Mouse (Mus musculus) adrenal gland, adult 2 months (tissue): ENCODE measurements around the gene Twist2. TPM values are rescaled to one million over a fixed set of nuclear protein-coding genes. Genes with fewer than 3 reads are reported as not detected.

Experiments used
- DNase-seq: peaks from one replicate; pipeline ENCODE4 v3.0.0; 2021
- long read RNA-seq: library from polyadenylated mRNA; stranded (forward); transcript quantifications from one replicate; pipeline ENCODE4 v2.0.0, GENCODE M21; 2021
- polyA plus RNA-seq: library from polyadenylated mRNA; depleted of rRNA; stranded (reverse); fragments of >200 nt; gene quantifications from 2 replicates; pipeline ENCODE4 v1.2.3, GENCODE M21; 2012; rRNA removed
- total RNA-seq, 2 experiments: library from RNA; stranded (reverse); gene quantifications; 2 replicates each; pipeline ENCODE4 v1.2.3; 2021

The Twist2 gene
- total RNA-seq (1 to 10 TPM; 2.0 to 4.4 TPM), polyA plus RNA-seq (14.4 and 15.2 TPM in 2 replicates)
- long read RNA-seq, transcript Twist2-201 (2 exons, 1,329 nt): major isoform, 6 of 6 reads
- long read RNA-seq, partial matches to known transcripts: 0 of 6 reads
- long read RNA-seq, other reads (novel, unspliced or antisense): 0 of 6 reads

- peak; percentile 61 for DNase-seq
Measured at GRCm38 (mm10) chr1:91800967-91801843, at the start of gene Twist2. Gene Twist2, plus strand, starts transcription at chr1:91801461.

- no peak for DNase-seq
Measured at GRCm38 (mm10) chr1:91752931-91753330, 48.3 kb upstream of the Twist2 start.

GRCm38 (mm10) chr1:91755102-91755501 is 46.2 kb upstream of the Twist2 start:
- DNase-seq: peak; percentile 63

- no peak for DNase-seq
Measured at GRCm38 (mm10) chr1:91757292-91757691, 44.0 kb upstream of the Twist2 start.

- no peak for DNase-seq
Measured at GRCm38 (mm10) chr1:91758143-91758542, 43.1 kb upstream of the Twist2 start.

GRCm38 (mm10) chr1:91758600-91759515 is 42.4 kb upstream of the Twist2 start:
- DNase-seq: no peak

GRCm38 (mm10) chr1:91760140-91760986 is 40.9 kb upstream of the Twist2 start:
- no peak for DNase-seq

- no peak for DNase-seq
Measured at GRCm38 (mm10) chr1:91762528-91763091, 38.7 kb upstream of the Twist2 start.

GRCm38 (mm10) chr1:91770221-91770624 is 31.0 kb upstream of the Twist2 start:
- no peak for DNase-seq

- no peak for DNase-seq
Measured at GRCm38 (mm10) chr1:91770676-91771075, 30.6 kb upstream of the Twist2 start.

- DNase-seq: no peak
Measured at GRCm38 (mm10) chr1:91776928-91777327, 24.3 kb upstream of the Twist2 start.

- DNase-seq: no peak
Measured at GRCm38 (mm10) chr1:91779819-91780218, 21.4 kb upstream of the Twist2 start.

- DNase-seq: peak; percentile 66
Measured at GRCm38 (mm10) chr1:91781182-91781581, 20.1 kb upstream of the Twist2 start.

- no peak for DNase-seq
Measured at GRCm38 (mm10) chr1:91784162-91784561, 17.1 kb upstream of the Twist2 start.

GRCm38 (mm10) chr1:91799323-91799722 is 1.9 kb upstream of the Twist2 start:
- no peak for DNase-seq

GRCm38 (mm10) chr1:91800348-91800747 is 913 bp upstream of the Twist2 start:
- DNase-seq: no peak

GRCm38 (mm10) chr1:91801844-91802366 is 644 bp downstream of the Twist2 start:
- DNase-seq: no peak

GRCm38 (mm10) chr1:91802406-91803121 is 1.3 kb downstream of the Twist2 start:
- no peak for DNase-seq

GRCm38 (mm10) chr1:91803416-91803815 is 2.2 kb downstream of the Twist2 start:
- DNase-seq: no peak

GRCm38 (mm10) chr1:91816067-91816466 is 14.8 kb downstream of the Twist2 start:
- no peak for DNase-seq
